Mouse (Mus musculus) intestine, embryonic 14.5 days (tissue): ENCODE measurements at regions not wholly inside any gene's neighbourhood (a gene's known extent, or its start where the extent isn't known, plus 50 kb on each side); places are given as distances from the start of the nearest gene placed in this dataset.

Experiments
- ATAC-seq: fragments of 200-750 bp; cut with Nextera tagmentation; replicated peaks from 2 replicates; pipeline ENCODE4 v1.8.0; 2017; ENCODE audit warnings: low read depth, moderate number of reproducible peaks, moderate TSS enrichment, moderate library complexity; ENCODE audit not compliant: low FRiP score, low TSS enrichment
- DNase-seq: peaks from one replicate; pipeline ENCODE4 v3.0.0-alpha.2; 2018; ENCODE audit warnings: low spot score
- H3K27ac ChIP-seq: fragments of 300-500 bp; sonication (generic); 2 replicates; pipeline ENCODE4 v1.5.1; 2014; ENCODE audit warnings: low read depth, mild to moderate bottlenecking, control low read depth
- H3K27me3 ChIP-seq: fragments of 300-500 bp; sonication (generic); replicated peaks from 2 replicates; pipeline ENCODE4 v1.6.1; 2014; ENCODE audit warnings: low read length, control low read depth; ENCODE audit not compliant: control insufficient read depth, insufficient read depth
- H3K36me3 ChIP-seq: fragments of 300-500 bp; sonication (generic); 2 replicates; pipeline ENCODE4 v1.6.1; 2014; ENCODE audit warnings: low read length, control low read depth; ENCODE audit not compliant: control insufficient read depth, insufficient read depth
- H3K4me1 ChIP-seq: fragments of 300-500 bp; sonication (generic); replicated peaks from 2 replicates; pipeline ENCODE4 v1.6.1; 2014; ENCODE audit warnings: low read length, control low read depth, mixed read lengths; ENCODE audit not compliant: control insufficient read depth, insufficient read depth
- H3K4me2 ChIP-seq: fragments of 300-500 bp; sonication (generic); 2 replicates; pipeline ENCODE4 v1.6.1; 2014; ENCODE audit warnings: low read length
- H3K4me3 ChIP-seq: fragments of 300-500 bp; sonication (generic); 2 replicates; pipeline ENCODE4 v1.5.1; 2014; ENCODE audit warnings: low read depth, low read length, control low read depth, mixed read lengths
- H3K9ac ChIP-seq: fragments of 300-500 bp; sonication (generic); 2 replicates; pipeline ENCODE4 v1.6.1; 2014; ENCODE audit warnings: mild to moderate bottlenecking, low read length
- H3K9me3 ChIP-seq: fragments of 300-500 bp; sonication (generic); 2 replicates; pipeline ENCODE4 v1.6.1; 2016; ENCODE audit warnings: low read length, control low read depth; ENCODE audit not compliant: control insufficient read depth
- WGBS: fragments of 180-500 bp; shearing (Covaris S2); extraction: QIAGEN DNeasy Blood & Tissue Kit; methylation state at CpG from one replicate; pipeline ENCODE4 v1.1.7; 2014; 5-methylcytosine and 5-hydroxymethylcytosine counted together

DNA sequence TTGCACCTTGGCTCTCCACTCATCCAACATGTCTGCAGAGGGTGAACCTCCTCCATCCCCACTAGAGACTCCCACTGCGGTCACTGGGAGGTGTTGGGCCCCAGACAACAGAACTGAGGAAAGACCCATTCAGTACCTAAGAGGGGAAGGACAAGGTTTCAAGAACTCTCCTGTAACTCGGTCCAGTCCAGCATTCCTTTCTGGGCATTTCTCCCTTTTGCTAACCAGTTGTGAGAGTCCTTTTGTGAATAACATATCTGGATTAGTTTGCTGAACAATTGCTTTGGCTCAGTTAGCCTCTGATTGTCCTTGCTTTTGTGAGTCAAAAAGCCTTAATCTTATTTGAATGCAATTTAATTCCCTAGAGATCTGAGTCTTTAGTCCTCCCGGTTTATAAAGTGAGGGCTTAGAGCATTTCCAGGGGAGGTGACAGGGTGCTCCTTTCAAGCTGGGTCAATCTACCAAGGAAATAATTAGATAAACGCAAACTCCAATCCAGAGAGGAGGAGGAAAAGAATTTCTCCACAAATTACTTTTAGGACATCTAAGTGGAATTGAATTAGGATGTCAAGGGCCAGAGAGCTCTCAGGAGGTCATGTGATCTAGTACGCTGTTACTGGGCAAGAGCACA is 151.6 kb upstream of the Adamts9 start:
- DNase-seq (no peak), ATAC-seq (no peak)
- Histone ChIP-seq H3K4me3 (no peak overlapping the region), H3K27ac (no peak overlapping the region), H3K4me2 (no peak overlapping the region), H3K27me3 (no peaks in the 10 kb centered on the region), H3K4me1 (no peaks in the 10 kb centered on the region), H3K9ac (no peak overlapping the region), H3K36me3 (no peaks in the 10 kb centered on the region), H3K9me3 (no peaks in the 10 kb centered on the region)
- WGBS, result 76% methylated on average over 5 of the region's 5 CpGs

DNA sequence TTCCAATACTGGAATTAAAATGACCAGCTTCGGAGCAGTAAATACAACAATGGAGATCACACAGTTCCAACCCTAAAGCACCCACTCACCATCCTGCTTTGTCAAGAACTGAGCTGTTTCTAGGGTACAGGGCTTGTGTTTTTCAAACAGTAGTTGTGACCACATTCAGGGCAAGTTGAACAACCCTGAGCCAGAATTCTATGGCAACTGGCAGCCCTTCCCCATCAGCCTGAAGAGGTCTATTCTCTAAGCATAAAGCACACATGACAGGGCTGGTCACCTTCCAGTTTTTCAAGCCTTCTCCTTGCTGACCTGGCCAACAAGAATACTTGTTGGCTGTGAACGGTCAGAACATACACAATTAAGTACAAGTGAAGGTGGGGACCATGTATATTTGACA is 150.5 kb upstream of the Adamts9 start:
- H3K4me3 ChIP-seq, result no peak overlapping the region
- no peak for ATAC-seq
- DNase-seq, result no peak

DNA sequence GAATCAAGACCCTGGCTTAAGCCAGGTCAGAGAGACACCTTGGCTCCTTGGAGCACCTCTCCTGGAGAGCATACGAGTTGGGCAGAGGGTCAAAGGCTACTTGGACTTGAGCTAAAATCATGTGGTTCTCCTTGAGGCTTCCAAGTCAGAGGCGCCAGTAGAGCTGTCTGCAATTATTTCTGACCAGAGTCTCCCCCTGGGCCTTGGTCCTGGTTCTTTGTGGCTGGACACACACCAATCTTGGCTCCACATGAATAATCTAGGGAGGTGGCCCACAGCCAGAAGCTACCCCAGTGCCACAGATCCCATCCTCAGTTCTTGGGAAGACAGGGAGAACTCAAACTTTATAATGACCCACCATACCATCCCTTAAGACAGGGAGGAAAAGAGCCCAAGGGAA is 144.0 kb upstream of the Adamts9 start:
- Histone ChIP-seq H3K36me3 (no peaks in the 10 kb centered on the region), H3K27me3 (no peaks in the 10 kb centered on the region), H3K27ac (no peak overlapping the region), H3K9me3 (no peaks in the 10 kb centered on the region), H3K4me2 (no peak overlapping the region), H3K4me1 (peaks cover 5% of the 10 kb centered on the region; the same call in 1 of the 2 replicates), H3K9ac (no peak overlapping the region), H3K4me3 (no peak overlapping the region)
- 92% methylated on average over 2 of the region's 2 CpGs for WGBS
- DNase-seq (no peak), ATAC-seq (no peak)

More for the DNA sequence above, 150.5 kb upstream of the Adamts9 start:
- 93% methylated on average over 2 of the region's 2 CpGs for WGBS
- H3K4me1 ChIP-seq, result no peaks in the 10 kb centered on the region
- no peak overlapping the region for H3K4me2 ChIP-seq
- H3K9me3 ChIP-seq, result no peaks in the 10 kb centered on the region
- no peaks in the 10 kb centered on the region for H3K27me3 ChIP-seq
- no peak overlapping the region for H3K27ac ChIP-seq
- H3K36me3 ChIP-seq, result no peaks in the 10 kb centered on the region
- H3K9ac ChIP-seq, result no peak overlapping the region

DNA sequence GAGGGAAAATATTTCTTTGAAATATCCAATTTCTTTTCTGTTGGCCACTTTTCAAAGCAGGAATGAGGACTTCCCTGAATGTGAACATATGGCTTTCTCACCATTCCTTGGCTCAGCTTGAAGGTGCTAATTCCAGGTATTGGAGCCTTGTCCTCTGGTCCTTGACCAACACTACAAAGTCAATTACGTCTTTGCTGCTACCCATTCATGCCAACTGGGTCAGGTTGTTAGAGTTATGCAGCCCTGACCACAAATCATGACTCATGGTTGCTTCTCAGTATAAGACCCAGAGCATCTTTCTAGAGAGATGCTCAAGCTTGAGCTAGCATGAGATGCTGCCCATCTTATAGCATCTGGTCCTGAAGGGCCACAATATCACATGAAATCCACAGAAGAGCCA is 141.0 kb upstream of the Adamts9 start:
- no peak overlapping the region for H3K4me2 ChIP-seq
- ATAC-seq (no peak), DNase-seq (no peak)
- H3K4me1 ChIP-seq, result peaks cover 5% of the 10 kb centered on the region; the same call in 1 of the 2 replicates
- 94% methylated on average over 1 of the region's 1 CpGs for WGBS
- H3K4me3 ChIP-seq, result no peak overlapping the region
- no peaks in the 10 kb centered on the region for H3K36me3 ChIP-seq
- H3K27me3 ChIP-seq, result no peaks in the 10 kb centered on the region
- no peaks in the 10 kb centered on the region for H3K9me3 ChIP-seq
- no peak overlapping the region for H3K9ac ChIP-seq
- H3K27ac ChIP-seq, result no peak overlapping the region

DNA sequence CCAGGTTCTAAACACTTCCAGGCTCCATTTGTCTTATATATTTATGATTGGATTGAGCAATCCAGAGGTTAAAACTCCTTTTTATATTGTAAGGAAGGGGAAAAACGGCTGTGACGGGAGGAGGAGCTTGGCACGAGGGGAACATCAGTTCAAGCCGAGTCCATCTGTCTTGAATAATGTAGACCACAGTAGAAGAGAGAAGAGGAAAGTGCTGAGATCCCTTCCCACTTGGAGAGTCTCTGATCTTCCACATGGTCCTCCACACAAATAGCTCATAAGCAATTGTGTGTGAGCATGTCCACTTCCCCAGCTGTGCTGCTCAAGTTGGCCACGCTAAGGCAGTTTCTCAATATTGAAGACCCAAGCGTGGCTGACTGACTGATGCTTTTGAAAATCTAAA is 140.4 kb upstream of the Adamts9 start:
- H3K27ac ChIP-seq, result no peak overlapping the region
- no peaks in the 10 kb centered on the region for H3K9me3 ChIP-seq
- H3K4me1 ChIP-seq, result peaks cover 5% of the 10 kb centered on the region; the same call in 1 of the 2 replicates
- no peak overlapping the region for H3K4me2 ChIP-seq
- ATAC-seq (no peak), DNase-seq (no peak)
- WGBS, result 68% methylated on average over 6 of the region's 6 CpGs
- H3K4me3 ChIP-seq, result no peak overlapping the region
- no peaks in the 10 kb centered on the region for H3K27me3 ChIP-seq
- no peak overlapping the region for H3K9ac ChIP-seq
- H3K36me3 ChIP-seq, result no peaks in the 10 kb centered on the region

DNA sequence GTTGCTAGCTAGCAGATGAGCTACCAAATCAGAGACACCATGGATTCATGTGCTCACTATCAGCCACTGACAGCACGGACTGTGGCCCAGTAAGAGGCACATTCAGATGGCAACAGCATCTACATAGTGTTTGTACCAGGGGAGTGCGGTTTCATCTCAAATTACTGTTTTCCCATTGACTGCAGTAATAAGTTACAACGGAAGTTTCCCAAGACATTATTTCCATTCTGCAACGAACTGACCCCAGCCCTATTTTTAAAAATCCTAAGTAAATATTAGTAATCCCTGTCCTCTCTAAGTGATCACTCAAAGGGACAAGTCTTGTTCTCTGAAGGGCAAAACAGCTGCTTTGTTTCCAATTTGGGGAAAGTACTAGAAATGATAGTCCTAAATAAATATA is 138.9 kb upstream of the Adamts9 start:
- Histone ChIP-seq H3K4me1 (peaks cover 5% of the 10 kb centered on the region; the same call in 1 of the 2 replicates), H3K4me2 (no peak overlapping the region), H3K9ac (no peak overlapping the region), H3K4me3 (no peak overlapping the region), H3K9me3 (no peaks in the 10 kb centered on the region), H3K27me3 (no peaks in the 10 kb centered on the region), H3K36me3 (no peaks in the 10 kb centered on the region), H3K27ac (no peak overlapping the region)
- WGBS, result 35% methylated on average over 4 of the region's 4 CpGs
- DNase-seq, result no peak
- no peak for ATAC-seq

DNA sequence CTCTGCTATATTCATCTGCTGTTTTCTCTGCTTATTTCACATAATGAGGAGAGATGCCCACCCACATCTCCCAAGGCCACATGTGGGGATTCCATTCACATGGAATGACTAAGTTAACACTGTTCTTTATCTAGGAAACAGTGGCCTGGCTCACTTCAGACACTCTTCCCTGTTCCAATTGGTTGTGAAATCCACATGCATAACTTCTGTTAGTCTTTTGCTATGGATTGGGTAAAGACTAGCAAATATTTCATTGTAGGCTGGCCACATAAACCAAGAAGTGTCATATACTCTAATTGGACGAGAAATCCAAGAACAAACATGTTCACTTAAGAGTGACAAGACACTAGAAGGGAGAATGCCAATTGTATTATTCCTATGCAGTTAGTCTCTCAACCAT is 133.4 kb upstream of the Adamts9 start:
- Histone ChIP-seq H3K9ac (no peak overlapping the region), H3K9me3 (no peaks in the 10 kb centered on the region), H3K4me2 (no peak overlapping the region), H3K27ac (no peak overlapping the region), H3K4me1 (no peaks in the 10 kb centered on the region), H3K36me3 (no peaks in the 10 kb centered on the region), H3K4me3 (no peak overlapping the region), H3K27me3 (no peaks in the 10 kb centered on the region)
- ATAC-seq (no peak), DNase-seq (no peak)
- 95% methylated on average over 1 of the region's 1 CpGs for WGBS

DNA sequence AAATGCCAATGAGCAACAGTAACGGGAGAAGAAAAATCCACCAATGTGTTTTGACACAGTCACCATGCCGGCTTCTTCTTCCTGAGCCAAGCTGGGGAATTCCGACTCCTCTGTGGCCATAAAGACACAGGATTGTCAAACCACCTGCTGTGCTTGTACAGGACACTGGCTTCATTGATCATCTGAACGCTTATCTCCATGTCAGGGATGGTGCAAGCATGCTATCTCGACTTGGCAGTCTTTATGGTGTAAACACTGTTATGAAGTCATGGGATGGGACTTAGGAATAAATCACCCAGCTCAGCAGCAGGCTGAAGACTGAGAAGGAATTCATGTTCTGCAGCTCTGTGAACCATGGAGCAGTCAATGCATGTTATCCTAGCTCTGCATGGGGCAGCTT is 132.6 kb upstream of the Adamts9 start:
- H3K36me3 ChIP-seq, result no peaks in the 10 kb centered on the region
- no peak overlapping the region for H3K4me3 ChIP-seq
- no peaks in the 10 kb centered on the region for H3K4me1 ChIP-seq
- H3K4me2 ChIP-seq, result no peak overlapping the region
- ATAC-seq, result no peak
- no peaks in the 10 kb centered on the region for H3K9me3 ChIP-seq
- no peak overlapping the region for H3K9ac ChIP-seq
- H3K27me3 ChIP-seq, result no peaks in the 10 kb centered on the region
- DNase-seq, result no peak
- WGBS, result 45% methylated on average over 5 of the region's 5 CpGs
- H3K27ac ChIP-seq, result no peak overlapping the region

DNA sequence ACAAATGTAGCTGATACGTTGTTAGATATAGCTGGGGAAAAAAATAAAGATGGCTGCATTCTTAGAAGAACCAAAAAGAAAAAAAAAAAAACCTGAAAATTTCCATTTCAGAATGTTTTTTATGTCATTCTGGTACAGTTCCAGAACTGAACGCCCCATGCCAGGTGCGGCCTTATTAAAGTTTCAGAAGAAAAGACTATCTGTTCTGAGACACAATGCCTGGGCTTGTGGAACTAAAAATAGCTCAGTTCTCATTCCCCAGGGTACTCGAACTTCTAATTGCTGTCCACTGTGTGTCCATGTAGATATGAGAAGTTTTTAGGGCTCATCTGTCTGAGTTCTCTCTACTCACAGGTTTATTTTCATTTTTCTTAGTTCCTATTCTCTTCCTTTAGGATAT is 131.7 kb upstream of the Adamts9 start:
- H3K36me3 ChIP-seq, result no peaks in the 10 kb centered on the region
- no peak overlapping the region for H3K4me3 ChIP-seq
- H3K27ac ChIP-seq, result no peak overlapping the region
- H3K27me3 ChIP-seq, result no peaks in the 10 kb centered on the region
- ATAC-seq (no peak), DNase-seq (no peak)
- H3K4me1 ChIP-seq, result no peaks in the 10 kb centered on the region
- WGBS, result 79% methylated on average over 4 of the region's 4 CpGs
- H3K9me3 ChIP-seq, result no peaks in the 10 kb centered on the region
- H3K9ac ChIP-seq, result no peak overlapping the region
- no peak overlapping the region for H3K4me2 ChIP-seq
